9 mouse cellular contexts compared by ENCODE assay signal in the genomic region with DNA sequence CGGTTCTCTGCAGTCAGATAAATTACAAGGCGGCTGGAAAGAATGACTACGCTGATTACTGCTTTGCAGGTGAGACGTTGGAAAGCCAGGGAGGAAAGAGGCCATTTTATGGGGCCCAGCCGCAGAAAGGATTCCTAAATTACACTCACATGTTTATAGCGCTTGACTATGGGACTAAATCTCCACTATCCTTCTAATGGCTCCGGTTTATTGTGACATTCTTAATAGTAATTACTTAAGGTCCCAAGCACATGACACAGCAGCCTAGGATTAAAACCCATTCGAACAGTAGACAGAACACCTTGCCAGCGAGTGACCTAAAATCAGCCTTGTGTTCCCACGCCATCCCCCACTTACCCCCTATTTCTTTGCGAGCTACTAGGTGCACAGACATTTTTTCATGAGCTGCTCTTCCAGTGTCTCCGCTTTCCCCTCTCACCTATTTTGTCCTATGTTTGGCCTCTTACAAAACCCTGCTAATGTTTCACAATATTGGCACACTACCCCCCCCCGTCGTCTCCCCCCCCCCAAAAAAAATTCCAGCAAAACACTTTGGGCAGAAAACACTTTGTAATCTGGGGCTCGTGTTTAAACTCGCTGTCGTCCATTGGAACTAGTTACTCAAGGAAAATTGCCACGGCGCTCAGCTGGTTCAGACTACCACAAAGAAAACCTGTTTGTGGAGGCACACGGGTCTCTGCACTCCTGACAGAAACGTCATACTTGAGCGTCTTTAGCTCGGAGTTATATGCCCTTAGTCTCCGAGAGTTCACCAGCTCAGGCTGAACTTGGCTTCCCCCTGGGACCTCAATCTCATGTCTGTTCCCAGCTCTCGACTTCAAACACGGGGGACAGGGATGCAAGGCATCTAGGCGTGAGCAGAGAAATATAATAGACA.
DNase-seq lines count a peak whose midpoint lies in the region; ATAC-seq and TF ChIP-seq lines count a peak whose summit lies in the region.
"Had no signal": no experiment of that assay in that cellular context is flagged by ENCODE, and none has a peak within 500 bp of the region (broad histone marks: within the 10 kb centered on the region; RNA-seq: fewer than 3 reads in every experiment).

No protein-coding gene starts in this region.

- peak overlapping the region; percentile 47 for H3K27ac ChIP-seq in heart, adult 2 months
- no peak overlapping the region; the same call in 1 of the 2 replicates for H3K27ac ChIP-seq in embryonic facial prominence, embryonic 13.5 days
- H3K27ac ChIP-seq in intestine, postnatal 0 days (ENCODE audit: low read depth, low read length): no peak overlapping the region
- peak overlapping the region; percentile 47 for H3K27ac ChIP-seq in lung, postnatal 0 days (ENCODE audit: low read length)
- H3K27ac ChIP-seq: macrophage had no signal

- no peaks in the 10 kb centered on the region; the same call in 1 of the 2 replicates for H3K4me1 ChIP-seq in heart, adult 2 months (ENCODE audit: control insufficient read depth, insufficient read depth, low read length)
- peaks cover 69% of the 10 kb centered on the region for H3K4me1 ChIP-seq in embryonic facial prominence, embryonic 13.5 days
- H3K4me1 ChIP-seq in intestine, postnatal 0 days (replicated peaks; ENCODE audit: control insufficient read depth, insufficient read depth, low read length): no peaks in the 10 kb centered on the region
- peaks cover 6% of the 10 kb centered on the region; the same call in 1 of the 2 replicates for H3K4me1 ChIP-seq in lung, postnatal 0 days (ENCODE audit: insufficient read depth, low read depth, low read length)

- H3K36me3 ChIP-seq in heart, adult 2 months (ENCODE audit: control insufficient read depth, insufficient read depth, low read length): peaks cover 1% of the 10 kb centered on the region; the same call in 1 of the 2 replicates
- H3K36me3 ChIP-seq in embryonic facial prominence, embryonic 13.5 days: no peaks in the 10 kb centered on the region
- H3K36me3 ChIP-seq in intestine, postnatal 0 days (ENCODE audit: control insufficient read depth, insufficient read depth): no peaks in the 10 kb centered on the region
- no peaks in the 10 kb centered on the region for H3K36me3 ChIP-seq in lung, postnatal 0 days (ENCODE audit: insufficient read depth, low read length)

- peak overlapping the region; percentile 58 for H3K4me2 ChIP-seq in embryonic facial prominence, embryonic 13.5 days
- H3K4me2 ChIP-seq in intestine, postnatal 0 days (replicated peaks; ENCODE audit: low read depth): peak overlapping the region; percentile 52
- peak overlapping the region; percentile 50 for H3K4me2 ChIP-seq in lung, postnatal 0 days (replicated peaks; ENCODE audit: low read depth, low read length)

- WGBS in heart, adult 2 months: 65% methylated on average over 27 of the region's 27 CpGs
- 10% methylated on average over 27 of the region's 27 CpGs for WGBS in embryonic facial prominence, embryonic 13.5 days
- 38% methylated on average over 27 of the region's 27 CpGs for WGBS in intestine, postnatal 0 days
- WGBS in lung, postnatal 0 days: 29% methylated on average over 27 of the region's 27 CpGs

- no peaks in the 10 kb centered on the region for H3K9me3 ChIP-seq in embryonic facial prominence, embryonic 13.5 days
- H3K9me3 ChIP-seq in intestine, postnatal 0 days (ENCODE audit: control insufficient read depth): no peaks in the 10 kb centered on the region
- H3K9me3 ChIP-seq in lung, postnatal 0 days (ENCODE audit: low read length): no peaks in the 10 kb centered on the region

- intact Hi-C loops in heart, adult 2 months (cut with DNase I): loop anchor here (5.0 to 10.0 kb wide), 3 partner anchors 98 to 240 kb away; a partner anchor contains a TSS
- intact Hi-C loops in heart, postnatal 10 days (cut with DNase I): loop anchor here (5.0 kb wide), 1 partner anchor 98 kb away; a partner anchor contains a TSS

- 0 out of 2 replicates have a peak, but pooled peaks have one; percentile 2 for ATAC-seq in embryonic facial prominence, embryonic 13.5 days (ENCODE audit: insufficient number of reproducible peaks, insufficient read depth, low FRiP score, low TSS enrichment, low read depth)
- peak; percentile 13; the same call in 1 of the 2 replicates for ATAC-seq in intestine, postnatal 0 days
- peak; percentile 15 for ATAC-seq in lung, postnatal 0 days

- peak overlapping the region; percentile 10; the same call in 1 of the 2 replicates for H3K4me3 ChIP-seq in heart, adult 2 months
- H3K4me3 ChIP-seq in embryonic facial prominence, embryonic 13.5 days: peak overlapping the region; percentile 29
- no peak overlapping the region for H3K4me3 ChIP-seq in intestine, postnatal 0 days (ENCODE audit: low read depth, low read length)
- peak overlapping the region; percentile 16 for H3K4me3 ChIP-seq in lung, postnatal 0 days (ENCODE audit: low read depth, low read length)

- no peak for TF ChIP-seq POLR2A in heart, adult 2 months (IDR thresholded peaks at IDR 0.05; ENCODE audit: insufficient read depth, low read depth, low read length)

- no peak; the same call in 1 of the 2 replicates for TF ChIP-seq CTCF in heart, adult 2 months (IDR thresholded peaks at IDR 0.05)
- no peak for TF ChIP-seq CTCF in intestine, postnatal 0 days (IDR thresholded peaks at IDR 0.05; ENCODE audit: low read depth)
- TF ChIP-seq CTCF in lung, postnatal 0 days (IDR thresholded peaks at IDR 0.05): no peak

- H3K27me3 ChIP-seq in heart, adult 2 months (ENCODE audit: control insufficient read depth, insufficient read depth, low read length): no peaks in the 10 kb centered on the region
- no peaks in the 10 kb centered on the region for H3K27me3 ChIP-seq in embryonic facial prominence, embryonic 13.5 days
- no peaks in the 10 kb centered on the region for H3K27me3 ChIP-seq in intestine, postnatal 0 days (replicated peaks; ENCODE audit: control insufficient read depth, insufficient read depth, low read length)
- no peaks in the 10 kb centered on the region for H3K27me3 ChIP-seq in lung, postnatal 0 days (replicated peaks; ENCODE audit: insufficient read depth, low read length)

- DNase-seq in heart, adult 2 months: no peak
- DNase-seq in heart, postnatal 10 days: no peak
- peak; percentile 50 for DNase-seq in lung, postnatal 0 days (ENCODE audit: low spot score)
- no peak for DNase-seq in spleen, adult 12 weeks (ENCODE audit: low spot score)
- no peak for DNase-seq in layer of hippocampus, adult 18-20 months (ENCODE audit: low spot score in 2 of 2)
- DNase-seq in cerebellum, adult 8-10 months: no peak

- peak overlapping the region; percentile 39; the same call in 1 of the 2 replicates for H3K9ac ChIP-seq in heart, adult 2 months (ENCODE audit: low read depth, low read length)
- no peak overlapping the region for H3K9ac ChIP-seq in embryonic facial prominence, embryonic 13.5 days
- H3K9ac ChIP-seq in intestine, postnatal 0 days (ENCODE audit: low read depth, low read length): no peak overlapping the region
- H3K9ac ChIP-seq in lung, postnatal 0 days (replicated peaks; ENCODE audit: low read depth): 0 out of 2 replicates have a peak overlapping the region, but pooled peaks have one; percentile 3

- H3K79me2 ChIP-seq in heart, adult 2 months (replicated peaks; ENCODE audit: control insufficient read depth, insufficient read depth, low read length): no peaks in the 10 kb centered on the region

- TF ChIP-seq EP300 in heart, adult 2 months (IDR thresholded peaks at IDR 0.05; ENCODE audit: insufficient read depth, low read depth, low read length): no peak
- TF ChIP-seq EP300 in lung, postnatal 0 days (IDR thresholded peaks at IDR 0.05): no peak

Comparison
In these comparisons a context has a peak if more than half of its experiments do, and no peak if none do; other contexts are left out.
1. H3K27ac ChIP-seq: peak in heart, adult 2 months (single experiment) and lung, postnatal 0 days (single experiment); none in embryonic facial prominence, embryonic 13.5 days (single experiment) and intestine, postnatal 0 days (single experiment).
2. H3K9ac ChIP-seq: peak in heart, adult 2 months (single experiment) and lung, postnatal 0 days (single experiment); none in embryonic facial prominence, embryonic 13.5 days (single experiment) and intestine, postnatal 0 days (single experiment).
3. Peak in every context shown above with its lines, with median percentiles within 50 percentile points of each other: ATAC-seq and H3K4me2 ChIP-seq.